Mouse (Mus musculus) CH12.LX (cell line): ENCODE data around the gene Hao2. TPM values are rescaled to one million over a fixed set of nuclear protein-coding genes. Genes with fewer than 3 reads are reported as not detected.
A peak's percentile ranks its signal among the peaks of the same experiment; 100 is the strongest.

Experiments
- DNase-seq: peaks from one replicate; pipeline ENCODE4 v3.0.0-alpha.2; 2013; ENCODE audit errors: extremely low read depth
- H3K27ac ChIP-seq: 2 replicates; pipeline ENCODE4 v1.5.1; 2012; ENCODE audit warnings: low read depth, mild to moderate bottlenecking, control low read depth, moderate library complexity; ENCODE audit not compliant: insufficient read depth
- H3K27me3 ChIP-seq: replicated peaks from 2 replicates; pipeline ENCODE3; 2012; ENCODE audit warnings: inconsistent platforms
- H3K36me3 ChIP-seq, 2 experiments: replicated peaks in 1 of 2; 2 replicates each; pipeline versions ENCODE3 to v1.6.1; 2012; ENCODE audit warnings: inconsistent platforms in 1 of 2, low read length in 1 of 2, mild to moderate bottlenecking in 1 of 2, mixed read lengths in 1 of 2, moderate library complexity in 1 of 2; ENCODE audit not compliant: control insufficient read depth in 1 of 2, insufficient read depth in 1 of 2
- H3K4me1 ChIP-seq, 2 experiments: 2 replicates each; pipeline ENCODE4 v1.6.1; 2012; ENCODE audit warnings: inconsistent platforms in 1 of 2, moderate library complexity in 1 of 2; ENCODE audit not compliant: insufficient read depth in 2 of 2, control insufficient read depth in 1 of 2
- H3K4me2 ChIP-seq: 2 replicates; pipeline ENCODE4 v1.6.1; 2012; ENCODE audit warnings: low read depth, mild to moderate bottlenecking, control low read depth; ENCODE audit not compliant: poor library complexity, insufficient read depth, severe bottlenecking
- H3K4me3 ChIP-seq, 3 experiments: fragments of 150-350 bp in 1 of 3; sonication (generic) in 1 of 3; replicated peaks in 1 of 3; 2 replicates each; pipeline versions ENCODE3 to v1.5.1; 2011 to 2012; ENCODE audit warnings: low read depth in 2 of 3, low read length in 2 of 3, mild to moderate bottlenecking in 2 of 3, moderate library complexity in 2 of 3, control low read depth in 1 of 3, improper control_type of control experiment in 1 of 3, inconsistent platforms in 1 of 3, mixed read lengths in 1 of 3; ENCODE audit not compliant: poor library complexity in 1 of 3
- H3K79me2 ChIP-seq: replicated peaks from 2 replicates; pipeline ENCODE4 v1.6.1; 2012; ENCODE audit warnings: mild to moderate bottlenecking, moderate library complexity; ENCODE audit not compliant: control insufficient read depth, poor library complexity, insufficient read depth, severe bottlenecking; ENCODE audit errors: extremely low read depth
- H3K9ac ChIP-seq: 2 replicates; pipeline ENCODE4 v1.6.1; 2012; ENCODE audit warnings: low read depth, mild to moderate bottlenecking, control low read depth, moderate library complexity; ENCODE audit not compliant: insufficient read depth
- H3K9me3 ChIP-seq: replicated peaks from 2 replicates; pipeline ENCODE3; 2012; ENCODE audit warnings: low read length, inconsistent platforms, mixed read lengths
- CHD1 ChIP-seq: IDR thresholded peaks from 2 replicates; pipeline ENCODE4 v1.6.1; 2012; ENCODE audit warnings: low read depth, low read length, improper control_type of control experiment, inconsistent platforms
- CHD2 ChIP-seq: IDR thresholded peaks from 2 replicates; pipeline ENCODE4 v1.6.1; 2011; ENCODE audit warnings: low read length, improper control_type of control experiment
- CTCF ChIP-seq, 2 experiments: IDR thresholded peaks in 1 of 2; conservative IDR thresholded peaks in 1 of 2; 2 replicates each; pipeline ENCODE4 v1.5.1; 2011 to 2012; ENCODE audit warnings: low read depth in 2 of 2, low read length in 2 of 2, improper control_type of control experiment in 1 of 2, inconsistent platforms in 1 of 2, mild to moderate bottlenecking in 1 of 2, moderate library complexity in 1 of 2
- E2F4 ChIP-seq: IDR thresholded peaks from 2 replicates; pipeline ENCODE4 v1.6.1; 2011; ENCODE audit warnings: low read depth, low read length, improper control_type of control experiment; ENCODE audit not compliant: insufficient replicate concordance
- EP300 ChIP-seq: IDR thresholded peaks from 2 replicates; pipeline ENCODE4 v1.6.1; 2011; ENCODE audit warnings: low read length, improper control_type of control experiment
- HCFC1 ChIP-seq: IDR thresholded peaks from 2 replicates; pipeline ENCODE4 v1.6.1; 2012; ENCODE audit warnings: low read depth, mild to moderate bottlenecking, inconsistent platforms, low read length, improper control_type of control experiment
- JUND ChIP-seq: conservative IDR thresholded peaks from 2 replicates; pipeline ENCODE4 v1.6.1; 2011; ENCODE audit warnings: low read depth, low read length, improper control_type of control experiment
- MAFK ChIP-seq: IDR thresholded peaks from 2 replicates; pipeline ENCODE4 v1.6.1; 2011; ENCODE audit warnings: low read length, improper control_type of control experiment; ENCODE audit not compliant: insufficient replicate concordance
- MXI1 ChIP-seq: IDR thresholded peaks from 2 replicates; pipeline ENCODE4 v1.6.1; 2011; ENCODE audit warnings: mild to moderate bottlenecking, low read depth, low read length, improper control_type of control experiment
- MYC ChIP-seq: IDR thresholded peaks from 2 replicates; pipeline ENCODE4 v1.6.1; 2011; ENCODE audit warnings: low read depth, mild to moderate bottlenecking, improper control_type of control experiment, low read length
- PAX5 ChIP-seq: IDR thresholded peaks from 2 replicates; pipeline ENCODE4 v1.6.1; 2012; ENCODE audit warnings: low read length, inconsistent platforms, mixed read lengths
- POLR2A ChIP-seq: IDR thresholded peaks from 2 replicates; pipeline ENCODE4 v1.6.1; 2011; ENCODE audit warnings: low read depth, mild to moderate bottlenecking, improper control_type of control experiment, low read length
- RCOR1 ChIP-seq: conservative IDR thresholded peaks from 2 replicates; pipeline ENCODE4 v1.6.1; 2012; ENCODE audit warnings: low read depth, mild to moderate bottlenecking, inconsistent platforms, low read length, improper control_type of control experiment
- SMC3 ChIP-seq: IDR thresholded peaks from 2 replicates; pipeline ENCODE4 v1.6.1; 2011; ENCODE audit warnings: low read depth, low read length, improper control_type of control experiment
- UBTF ChIP-seq: IDR thresholded peaks from 2 replicates; pipeline ENCODE4 v1.6.1; 2012; ENCODE audit warnings: low read depth, mild to moderate bottlenecking, inconsistent platforms, low read length, improper control_type of control experiment, moderate library complexity
- USF2 ChIP-seq: conservative IDR thresholded peaks from 2 replicates; pipeline ENCODE4 v1.6.1; 2011; ENCODE audit warnings: low read depth, low read length, improper control_type of control experiment
- ZC3H11A ChIP-seq: IDR thresholded peaks from 2 replicates; pipeline ENCODE4 v1.6.1; 2012; ENCODE audit warnings: low read depth, mild to moderate bottlenecking, inconsistent platforms, low read length, improper control_type of control experiment
- ZKSCAN1 ChIP-seq: IDR thresholded peaks from 2 replicates; pipeline ENCODE4 v1.6.1; 2012; ENCODE audit warnings: low read depth, inconsistent platforms, low read length, improper control_type of control experiment, borderline replicate concordance
- dilution Hi-C: fragments of 300-500 bp; cut with MboI; formaldehyde crosslinking; loops from 2 replicates; pipeline ENCODE4 v1.14.3; 2020; ENCODE audit warnings: low sequenced_read_pairs; ENCODE audit not compliant: extremely low pct_unique_long_range_greater_than_20kb, extremely low pct_ligation_motif_present
- in situ Hi-C: fragments of 300-500 bp; cut with MboI; formaldehyde crosslinking; loops from 3 replicates; pipeline ENCODE4 v1.14.3; 2019; ENCODE audit warnings: low sequenced_read_pairs, low pct_ligation_motif_present, low pct_unique_long_range_greater_than_20kb, mixed read lengths
- polyA plus RNA-seq: library from polyadenylated mRNA; unstranded; fragments of >175 nt; gene quantifications from 2 replicates; pipeline ENCODE4 v1.2.1, GENCODE M21; 2012; ENCODE audit warnings: low read depth; ENCODE audit not compliant: insufficient read length
- total RNA-seq, 2 experiments: library from RNA; depleted of rRNA; stranded (reverse); fragments of 300-350 nt in 1 of 2; fragments of >200 nt in 1 of 2; gene quantifications; 2 replicates each; pipeline ENCODE4 v1.2.3; 2012 to 2014

Hao2 gene
- total RNA-seq (2012; rRNA removed): not detected in 2 replicates
- total RNA-seq (2014; rRNA removed): not detected in 2 replicates
- polyA plus RNA-seq: not detected in 2 replicates

DNA sequence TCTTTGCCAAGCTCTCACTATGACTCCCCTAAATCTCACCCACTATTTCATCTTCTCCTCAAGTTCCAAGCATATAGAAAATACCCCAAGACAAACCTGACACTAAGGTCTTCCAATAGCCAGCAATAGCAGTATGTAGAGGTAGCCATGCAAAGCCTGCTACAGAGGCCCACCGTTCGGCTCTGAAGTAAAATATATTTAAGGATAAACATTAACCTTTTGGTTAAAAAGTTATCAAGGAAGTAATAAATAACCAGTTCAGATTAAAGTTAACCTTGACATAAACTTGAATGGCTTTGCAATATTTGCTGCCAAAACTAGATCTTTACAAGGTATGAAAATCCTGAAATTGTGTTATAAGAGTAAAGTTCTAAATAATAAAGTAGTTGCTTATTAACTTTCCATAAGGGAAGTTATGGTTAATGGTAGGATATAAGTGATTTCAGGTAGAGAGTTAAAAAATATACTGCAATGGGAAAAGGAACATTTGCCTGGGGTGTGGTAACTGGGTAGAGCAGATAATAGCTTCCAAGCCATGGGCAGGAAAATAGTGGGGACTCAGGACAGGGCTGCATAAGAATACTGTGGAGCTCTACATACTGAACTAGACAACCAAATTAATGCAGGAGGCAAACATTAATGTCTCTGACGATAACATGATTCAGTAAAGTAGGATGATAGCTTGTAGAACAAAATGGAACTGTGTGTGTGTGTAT is at the start of gene Hao2:
Gene Hao2, minus strand, starts transcription at position 183 of the 716 bp plus-strand sequence.
- H3K27me3 ChIP-seq: no peaks in the 10 kb centered on the region
- DNase-seq: no peak
- no peak within 1 kb of the TSS for H3K4me3 ChIP-seq
- H3K36me3 ChIP-seq: no peaks in the 10 kb centered on the region
- in situ Hi-C loops (no loop called here), dilution Hi-C loops (no loop called here)
- no peak within 1 kb of the TSS for H3K4me2 ChIP-seq
- no peak within 1 kb of the TSS for H3K27ac ChIP-seq
- H3K79me2 ChIP-seq: no peaks in the 10 kb centered on the region
- no peak within 1 kb of the TSS for H3K9ac ChIP-seq
- no peaks in the 10 kb centered on the region for H3K9me3 ChIP-seq
- peaks cover 0 to 3% of the 10 kb centered on the region in 2 experiments; a peak in 2 of 4 replicates for H3K4me1 ChIP-seq
- TF ChIP-seq MXI1: no peak
- no peak for TF ChIP-seq CHD2
- TF ChIP-seq EP300: no peak
- no peak for TF ChIP-seq ZC3H11A
- TF ChIP-seq SMC3: no peak
- no peak for TF ChIP-seq MAFK
- TF ChIP-seq RCOR1: no peak
- no peak for TF ChIP-seq USF2
- no peak for TF ChIP-seq PAX5
- no peak for TF ChIP-seq CHD1
- no peak for TF ChIP-seq HCFC1
- no peak for TF ChIP-seq ZKSCAN1

DNA sequence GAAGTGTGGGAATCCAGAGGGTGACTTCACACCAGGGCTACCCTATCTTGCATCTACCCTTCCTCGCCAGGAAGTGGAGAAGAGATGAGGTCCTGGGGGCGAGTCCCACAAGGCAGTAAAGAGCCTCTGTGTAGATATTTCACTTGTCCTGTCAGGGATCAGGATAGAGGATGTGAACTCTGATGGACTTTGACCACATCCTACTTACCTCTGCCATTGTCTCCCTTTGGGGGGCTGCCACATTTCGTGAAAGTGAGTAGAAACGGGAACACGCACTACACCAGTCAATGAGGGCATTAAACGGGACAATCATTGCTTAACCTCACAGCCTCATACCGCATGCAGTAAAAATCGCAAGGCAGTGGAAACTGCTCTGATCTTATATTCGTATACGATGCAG is 48.6 kb upstream of the Hao2 start:
- no peaks in the 10 kb centered on the region for H3K36me3 ChIP-seq
- H3K9me3 ChIP-seq: no peaks in the 10 kb centered on the region
- H3K27me3 ChIP-seq: no peaks in the 10 kb centered on the region
- TF ChIP-seq POLR2A (no peak), E2F4 (no peak), UBTF (no peak), MYC (no peak), CTCF (conservative IDR thresholded peaks at IDR 0.05 in 1 of 2, IDR thresholded peaks at IDR 0.05 in 1 of 2; ENCODE audit: low read depth in 2 of 2, low read length in 2 of 2) (no peak), JUND (no peak)
- no peak overlapping the region for H3K9ac ChIP-seq
- no peak for DNase-seq
- in situ Hi-C loops: no loop called here
- H3K79me2 ChIP-seq: no peaks in the 10 kb centered on the region
- dilution Hi-C loops: no loop called here
- no peak overlapping the region for H3K27ac ChIP-seq
- peak overlapping the region; percentile 75 for H3K4me2 ChIP-seq
- H3K4me3 ChIP-seq: no peak overlapping the region
- H3K4me1 ChIP-seq: 0 out of 4 replicates have a peak, but pooled peaks cover 0 to 3% of the 10 kb centered on the region in 2 experiments
